Mouse (Mus musculus) myocyte (in vitro differentiated cells): ENCODE data around the gene Hdc. TPM values are rescaled to one million over a fixed set of nuclear protein-coding genes. Genes with fewer than 3 reads are reported as not detected.

Experiments used
- H3K27me3 ChIP-seq: one replicate; pipeline ENCODE4 v1.6.1; 2011; ENCODE audit not compliant: control insufficient read depth, insufficient read depth, insufficient read length
- H3K36me3 ChIP-seq: one replicate; pipeline ENCODE4 v1.6.1; 2011; ENCODE audit not compliant: control insufficient read depth, insufficient read depth
- H3K4me2 ChIP-seq: one replicate; pipeline ENCODE4 v1.6.1; 2011; ENCODE audit warnings: low read depth, control low read depth
- H3K4me3 ChIP-seq: one replicate; pipeline ENCODE4 v1.5.1; 2011; ENCODE audit warnings: mild to moderate bottlenecking, control low read depth, moderate library complexity
- H3K79me2 ChIP-seq: one replicate; pipeline ENCODE4 v1.6.1; 2011; ENCODE audit not compliant: control insufficient read depth, insufficient read depth
- H3ac ChIP-seq: one replicate; pipeline ENCODE4 v1.6.1; 2011; ENCODE audit not compliant: control insufficient read depth, insufficient read length
- CEBPB ChIP-seq: IDR thresholded peaks from 2 replicates; pipeline ENCODE4 v1.6.1; 2011; ENCODE audit warnings: mild to moderate bottlenecking, moderate library complexity; ENCODE audit not compliant: poor library complexity, insufficient read depth, severe bottlenecking
- E2F4 ChIP-seq: IDR thresholded peaks from one replicate; pipeline ENCODE4 v1.6.1; 2011; ENCODE audit warnings: mild to moderate bottlenecking, control low read depth, moderate library complexity; ENCODE audit not compliant: insufficient read depth
- MAX ChIP-seq: IDR thresholded peaks from one replicate; pipeline ENCODE4 v1.6.1; 2011; ENCODE audit warnings: low read depth, mild to moderate bottlenecking, control low read depth
- MYOD1 ChIP-seq, 3 experiments: IDR thresholded peaks; one replicate each; pipeline ENCODE4 v1.6.1; 2011; ENCODE audit warnings: control low read depth in 2 of 3, low read depth in 2 of 3, mild to moderate bottlenecking in 2 of 3, moderate library complexity in 1 of 3; ENCODE audit not compliant: insufficient read length in 2 of 3, control insufficient read depth in 1 of 3
- MYOG ChIP-seq, 3 experiments: IDR thresholded peaks; one replicate each; pipeline ENCODE4 v1.6.1; 2011; ENCODE audit warnings: control low read depth in 2 of 3, low read depth in 2 of 3, mild to moderate bottlenecking in 2 of 3; ENCODE audit not compliant: insufficient read length in 2 of 3, control insufficient read depth in 1 of 3, insufficient read depth in 1 of 3
- POLR2A ChIP-seq: IDR thresholded peaks from one replicate; pipeline ENCODE4 v1.6.1; 2011; ENCODE audit warnings: low read depth, mild to moderate bottlenecking, control low read depth, moderate library complexity; ENCODE audit not compliant: insufficient read length
- POLR2AphosphoS2 ChIP-seq: IDR thresholded peaks from one replicate; pipeline ENCODE4 v1.6.1; 2011; ENCODE audit warnings: low read depth, control low read depth; ENCODE audit not compliant: insufficient read length
- REST ChIP-seq: IDR thresholded peaks from one replicate; pipeline ENCODE4 v1.6.1; 2011; ENCODE audit warnings: mild to moderate bottlenecking, control low read depth, moderate library complexity; ENCODE audit not compliant: insufficient read depth, insufficient read length
- SRF ChIP-seq: IDR thresholded peaks from one replicate; pipeline ENCODE4 v1.6.1; 2011; ENCODE audit warnings: low read depth; ENCODE audit not compliant: control insufficient read depth, insufficient read length
- TCF12 ChIP-seq: IDR thresholded peaks from one replicate; pipeline ENCODE4 v1.6.1; 2011; ENCODE audit warnings: mild to moderate bottlenecking, control low read depth; ENCODE audit not compliant: poor library complexity, insufficient read depth, severe bottlenecking
- TCF3 ChIP-seq: IDR thresholded peaks from one replicate; pipeline ENCODE4 v1.6.1; 2011; ENCODE audit warnings: low read depth, control low read depth; ENCODE audit not compliant: insufficient read length
- USF1 ChIP-seq: IDR thresholded peaks from one replicate; pipeline ENCODE4 v1.6.1; 2011; ENCODE audit warnings: low read depth, mild to moderate bottlenecking, control low read depth, moderate library complexity
- polyA plus RNA-seq: library from polyadenylated mRNA; unstranded; fragments of >200 nt; fragmentation: generic; extraction: Trizol; gene quantifications from one replicate; pipeline ENCODE4 v1.2.1, GENCODE M21; 2012; ENCODE audit warnings: missing spikeins

Gene Hdc
- polyA plus RNA-seq, 1 experiment = 0.36 TPM

GRCm38 (mm10) chr2:126607553-126608203 lies 11.4 kb downstream of the Hdc start:
- Histone ChIP-seq H3K79me2 (no peaks in the 10 kb centered on the region), H3K4me3 (no peak overlapping the region), H3K36me3 (no peaks in the 10 kb centered on the region), H3ac (no peak overlapping the region), H3K27me3 (no peaks in the 10 kb centered on the region), H3K4me2 (peak overlapping the region; percentile 24)
- TF ChIP-seq REST (no peak), TCF3 (no peak), POLR2A (no peak), E2F4 (no peak), USF1 (no peak), SRF (no peak), CEBPB (no peak), MYOG (IDR thresholded peaks at IDR 0.05; ENCODE audit: control insufficient read depth in 1 of 3, insufficient read depth in 1 of 3, insufficient read length in 2 of 3, low read depth in 2 of 3) (no peak), MYOD1 (IDR thresholded peaks at IDR 0.05; ENCODE audit: control insufficient read depth in 1 of 3, insufficient read length in 2 of 3, low read depth in 2 of 3) (no peak), POLR2AphosphoS2 (no peak), MAX (no peak), TCF12 (no peak)

DNA sequence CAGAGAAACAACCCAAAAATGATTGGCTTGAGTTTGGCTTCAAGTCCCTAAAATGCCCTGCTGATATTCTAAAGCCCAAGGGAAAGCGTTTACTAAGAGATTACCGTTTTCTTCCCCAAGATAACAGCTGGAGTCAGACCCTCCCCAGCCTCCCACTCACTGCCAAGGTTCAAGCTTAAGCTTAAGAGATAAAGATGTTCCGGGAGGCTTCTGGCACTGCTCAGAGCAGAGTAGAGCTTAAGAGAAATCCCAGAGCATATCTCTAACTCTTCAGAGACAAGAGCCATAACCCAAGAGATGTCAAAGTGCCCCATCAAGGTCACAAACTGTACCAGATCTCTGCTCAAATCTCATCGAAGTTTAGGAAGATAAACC lies 12.4 kb downstream of the Hdc start:
- Histone ChIP-seq H3K36me3 (no peaks in the 10 kb centered on the region), H3K4me3 (no peak overlapping the region), H3K27me3 (no peaks in the 10 kb centered on the region), H3K79me2 (no peaks in the 10 kb centered on the region), H3ac (no peak overlapping the region), H3K4me2 (no peak overlapping the region)
- TF ChIP-seq MAX (no peak), CEBPB (no peak), SRF (no peak), POLR2A (no peak), TCF12 (no peak), MYOG (IDR thresholded peaks at IDR 0.05; ENCODE audit: control insufficient read depth in 1 of 3, insufficient read depth in 1 of 3, insufficient read length in 2 of 3, low read depth in 2 of 3) (no peak), E2F4 (no peak), USF1 (no peak), POLR2AphosphoS2 (no peak), TCF3 (no peak), MYOD1 (IDR thresholded peaks at IDR 0.05; ENCODE audit: control insufficient read depth in 1 of 3, insufficient read length in 2 of 3, low read depth in 2 of 3) (no peak), REST (no peak)

- Histone ChIP-seq H3K4me2 (no peak overlapping the region), H3ac (no peak overlapping the region), H3K36me3 (no peaks in the 10 kb centered on the region), H3K79me2 (no peaks in the 10 kb centered on the region), H3K27me3 (no peaks in the 10 kb centered on the region), H3K4me3 (no peak overlapping the region)
- TF ChIP-seq MYOG (IDR thresholded peaks at IDR 0.05; ENCODE audit: control insufficient read depth in 1 of 3, insufficient read depth in 1 of 3, insufficient read length in 2 of 3, low read depth in 2 of 3) (no peak), TCF3 (no peak), E2F4 (no peak), MAX (no peak), CEBPB (no peak), TCF12 (no peak), POLR2AphosphoS2 (no peak), MYOD1 (IDR thresholded peaks at IDR 0.05; ENCODE audit: control insufficient read depth in 1 of 3, insufficient read length in 2 of 3, low read depth in 2 of 3) (no peak), POLR2A (no peak), REST (no peak), SRF (no peak), USF1 (no peak)
Measured at GRCm38 (mm10) chr2:126606061-126606687, 12.9 kb downstream of the Hdc start.

DNA sequence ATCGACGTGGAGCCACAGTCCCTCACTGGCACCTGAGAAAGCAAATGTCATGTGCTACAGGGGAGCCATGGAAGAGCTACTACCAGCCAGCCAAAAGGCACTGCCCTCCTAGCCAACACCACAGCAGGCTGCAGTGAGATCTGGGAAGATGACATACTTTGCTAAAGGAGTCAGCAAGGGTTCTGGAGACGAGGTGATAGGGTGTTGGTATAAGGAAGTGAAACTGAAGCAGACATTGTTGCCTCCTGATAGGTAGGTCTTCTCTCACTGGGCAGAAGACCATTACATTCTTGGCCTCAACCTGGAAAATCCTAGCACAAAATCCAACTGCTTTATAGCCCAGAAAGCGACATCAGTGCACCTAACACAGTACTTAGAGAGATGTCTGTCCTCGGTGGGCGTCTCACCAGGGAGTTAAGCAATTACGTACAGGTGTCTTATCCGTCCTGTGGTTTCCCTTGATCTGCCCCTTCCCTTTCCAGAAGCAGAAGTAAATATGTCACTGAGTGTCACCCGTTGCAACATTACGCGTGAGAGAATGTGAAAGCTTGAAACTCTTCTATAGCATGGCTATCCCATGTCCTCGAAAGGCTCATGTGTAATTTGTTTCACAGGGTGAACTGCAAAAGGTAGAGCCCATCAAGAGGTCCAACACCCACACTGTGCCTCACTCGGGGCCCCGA lies 17.0 kb downstream of the Hdc start:
- H3K36me3 ChIP-seq = no peaks in the 10 kb centered on the region
- no peaks in the 10 kb centered on the region for H3K27me3 ChIP-seq
- no peak overlapping the region for H3ac ChIP-seq
- no peak overlapping the region for H3K4me2 ChIP-seq
- no peak overlapping the region for H3K4me3 ChIP-seq
- H3K79me2 ChIP-seq = no peaks in the 10 kb centered on the region
- no peak for TF ChIP-seq POLR2A
- no peak for TF ChIP-seq MYOD1 (IDR thresholded peaks at IDR 0.05; ENCODE audit: control insufficient read depth in 1 of 3, insufficient read length in 2 of 3, low read depth in 2 of 3)
- no peak for TF ChIP-seq E2F4
- no peak for TF ChIP-seq POLR2AphosphoS2
- TF ChIP-seq USF1 = no peak
- no peak for TF ChIP-seq TCF12
- TF ChIP-seq SRF = no peak
- no peak for TF ChIP-seq MAX
- no peak for TF ChIP-seq MYOG (IDR thresholded peaks at IDR 0.05; ENCODE audit: control insufficient read depth in 1 of 3, insufficient read depth in 1 of 3, insufficient read length in 2 of 3, low read depth in 2 of 3)
- TF ChIP-seq REST = no peak
- TF ChIP-seq TCF3 = no peak
- no peak for TF ChIP-seq CEBPB
